ENCODE assay signal across 8 mouse cellular contexts in the genomic region with DNA sequence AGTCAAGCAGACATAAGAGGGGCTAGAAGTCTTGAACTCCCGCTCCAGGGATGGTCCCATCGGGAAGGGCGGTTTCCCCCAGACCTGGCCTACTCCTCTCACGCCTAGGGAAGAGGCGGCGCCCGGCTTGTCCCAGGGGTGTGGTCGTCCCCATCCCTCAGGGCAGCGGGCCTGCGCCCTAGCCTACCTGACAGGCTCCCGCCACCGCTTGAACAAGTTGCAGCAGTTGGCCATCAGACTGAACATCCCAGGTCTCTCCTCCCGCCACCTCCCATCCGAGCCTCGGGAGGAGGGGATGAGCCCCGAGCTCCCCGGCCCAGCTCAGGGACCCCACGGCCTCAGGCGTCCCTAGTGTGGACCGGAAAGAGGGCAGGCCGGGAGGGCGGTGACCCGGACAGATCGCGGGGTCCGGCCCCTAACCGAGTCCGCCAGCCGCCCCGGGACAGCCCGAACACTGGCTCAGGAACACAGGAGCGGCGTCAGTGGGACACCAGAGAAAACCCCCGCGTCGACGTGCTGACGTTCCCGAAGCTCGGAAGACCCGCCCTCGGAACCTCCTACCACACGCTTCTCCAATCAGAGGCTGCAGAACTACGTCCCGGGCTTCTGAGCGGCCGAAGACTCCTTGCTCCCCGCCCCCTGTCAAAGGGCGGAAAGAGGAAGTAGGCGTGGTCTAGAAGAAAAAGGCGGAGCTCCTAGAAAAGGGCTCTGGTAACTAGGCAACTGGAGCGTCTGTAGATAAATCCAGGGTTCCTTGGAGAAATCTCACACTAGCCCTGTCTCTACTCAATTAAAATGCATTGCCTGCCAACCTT. TPM values are rescaled to one million over a fixed set of nuclear protein-coding genes. Genes with fewer than 3 reads are reported as not detected.
A peak's percentile ranks its signal among the peaks of the same experiment; 100 is the strongest.
DNase-seq lines count a peak whose midpoint lies in the region; ATAC-seq lines count a peak whose summit lies in the region.

A gene (minus strand): TSS at position 543 of the 815 bp plus-strand sequence.

- peak within 1 kb of the TSS; percentile 66 for H3K9ac ChIP-seq in hindbrain, embryonic 15.5 days

- peak within 1 kb of the TSS; percentile 74 for H3K4me3 ChIP-seq in hindbrain, embryonic 15.5 days

- H3K27me3 ChIP-seq in hindbrain, embryonic 15.5 days, result no peaks in the 10 kb centered on the region

- peak within 1 kb of the TSS; percentile 56 for H3K27ac ChIP-seq in hindbrain, embryonic 15.5 days (replicated peaks)

- DNase-seq in T-cell, adult 2 months (ENCODE audit: low spot score), result peak; percentile 95
- DNase-seq in cerebellum, postnatal 36 days, result peak; percentile 85 to 87
- DNase-seq in frontal cortex, postnatal 36 days (ENCODE audit: low spot score in 2 of 2), result peak; percentile 91 to 96
- peak; percentile 95 for DNase-seq in left cerebral cortex, adult 11 months (ENCODE audit: low spot score)
- DNase-seq in lung, postnatal 4 days, result peak; percentile 95 to 96
- DNase-seq in retina, postnatal 7 days (ENCODE audit: low read depth, low spot score), result peak; percentile 94
- peak; percentile 65 for DNase-seq in urinary bladder, adult 2 months (ENCODE audit: low spot score)

- no peaks in the 10 kb centered on the region for H3K36me3 ChIP-seq in hindbrain, embryonic 15.5 days

- H3K9me3 ChIP-seq in hindbrain, embryonic 15.5 days, result no peaks in the 10 kb centered on the region

- peak within 1 kb of the TSS; percentile 76 for H3K4me2 ChIP-seq in hindbrain, embryonic 15.5 days

- peaks cover 23% of the 10 kb centered on the region for H3K4me1 ChIP-seq in hindbrain, embryonic 15.5 days (replicated peaks)

- WGBS in hindbrain, embryonic 15.5 days, result under 1% methylated on average over 52 of the region's 52 CpGs

- ATAC-seq in hindbrain, embryonic 15.5 days (ENCODE audit: low FRiP score, low read depth), result peak; percentile 100

RNA-seq across cellular contexts. Expression of the gene that starts here (rescaled TPM):
- 16.1 and 19.5 TPM in 2 replicates for polyA plus RNA-seq in hindbrain, embryonic 15.5 days (2015; fragmentation: Nextera tagmentation; extraction: Ambion mirVana)
- 13.1 and 15.1 TPM in 2 replicates for polyA plus RNA-seq in urinary bladder, adult 2 months (2012; rRNA removed)

Comparison
In these comparisons a context has a peak if more than half of its experiments do, and no peak if none do; other contexts are left out.
1. Peak in every context shown above with its lines: DNase-seq, ATAC-seq, H3K4me3 ChIP-seq and H3K27ac ChIP-seq.